Mouse (Mus musculus) kidney, embryonic 16.5 days (tissue): ENCODE results near the gene Fhod1. TPM values are rescaled to one million over a fixed set of nuclear protein-coding genes. Genes with fewer than 3 reads are reported as not detected.
A peak's percentile ranks its signal among the peaks of the same experiment; 100 is the strongest.

Source experiments
- ATAC-seq: fragments of 200-750 bp; cut with Nextera tagmentation; 2 replicates; pipeline ENCODE4 v1.8.0; 2017; ENCODE audit warnings: moderate TSS enrichment; ENCODE audit not compliant: low FRiP score, low TSS enrichment
- H3K27ac ChIP-seq: fragments of 300-500 bp; sonication (generic); 2 replicates; pipeline ENCODE4 v1.5.1; 2014; ENCODE audit warnings: low read length
- H3K27me3 ChIP-seq: fragments of 300-500 bp; sonication (generic); 2 replicates; pipeline ENCODE4 v1.6.1; 2014; ENCODE audit warnings: low read length, control low read depth, mixed read lengths; ENCODE audit not compliant: insufficient read depth
- H3K36me3 ChIP-seq: fragments of 300-500 bp; sonication (generic); 2 replicates; pipeline ENCODE4 v1.6.1; 2014; ENCODE audit warnings: low read length, control low read depth, mixed read lengths; ENCODE audit not compliant: insufficient read depth
- H3K4me1 ChIP-seq: fragments of 300-500 bp; sonication (generic); 2 replicates; pipeline ENCODE4 v1.6.1; 2014; ENCODE audit warnings: low read length, control low read depth, mixed read lengths; ENCODE audit not compliant: insufficient read depth
- H3K4me2 ChIP-seq: fragments of 300-500 bp; sonication (generic); replicated peaks from 2 replicates; pipeline ENCODE4 v1.6.1; 2014; ENCODE audit warnings: low read depth, low read length
- H3K4me3 ChIP-seq: fragments of 300-500 bp; sonication (generic); 2 replicates; pipeline ENCODE4 v1.5.1; 2014; ENCODE audit warnings: mild to moderate bottlenecking, low read length
- H3K9ac ChIP-seq: fragments of 300-500 bp; sonication (generic); replicated peaks from 2 replicates; pipeline ENCODE4 v1.6.1; 2014; ENCODE audit warnings: low read length
- H3K9me3 ChIP-seq: fragments of 300-500 bp; sonication (generic); 2 replicates; pipeline ENCODE4 v1.6.1; 2016; ENCODE audit warnings: low read length, control low read depth
- WGBS: fragments of 180-500 bp; shearing (Covaris S2); extraction: QIAGEN DNeasy Blood & Tissue Kit; methylation state at CpG from one replicate; pipeline ENCODE4 v1.1.7; 2014; 5-methylcytosine and 5-hydroxymethylcytosine counted together
- microRNA counts: library from miRNA; unstranded; fragments of <30 nt; microRNA quantifications from one replicate; lab custom pipeline; 2016
- microRNA-seq: library from miRNA; unstranded; fragments of <30 nt; microRNA quantifications from one replicate; pipeline ENCODE4, GENCODE M21; 2016
- polyA plus RNA-seq: library from polyadenylated mRNA; unstranded; fragments of >200 nt; fragmentation: Nextera tagmentation; extraction: Ambion mirVana; gene quantifications from 2 replicates; pipeline ENCODE4 v1.2.1, GENCODE M21; 2015

Gene Fhod1
- polyA plus RNA-seq, 1 experiment from 2014 or later = 3.7 TPM

DNA sequence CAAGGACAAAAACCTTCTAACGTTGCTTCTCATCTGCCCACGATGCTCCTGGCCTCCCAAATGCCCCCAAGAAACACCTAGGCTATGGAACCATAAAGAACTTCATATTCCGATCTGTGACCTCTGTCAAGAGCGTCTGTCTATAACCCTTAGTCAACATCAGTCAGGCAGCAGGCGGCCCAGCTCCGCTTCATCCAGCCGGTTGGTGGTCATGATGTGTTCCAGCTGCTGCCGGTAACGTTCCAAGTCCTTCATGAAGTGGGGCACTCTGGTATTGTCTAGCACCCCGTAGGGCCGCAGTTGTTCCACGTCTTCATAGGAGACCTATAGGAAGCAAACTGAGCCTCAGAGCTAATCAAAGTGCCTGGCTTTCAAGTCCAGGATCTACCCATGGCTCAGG is 65.9 kb downstream of the Fhod1 start:
- Histone ChIP-seq H3K9ac (no peak overlapping the region), H3K4me3 (no peak overlapping the region), H3K36me3 (peaks cover 8% of the 10 kb centered on the region), H3K4me2 (no peak overlapping the region), H3K27me3 (peaks cover 34% of the 10 kb centered on the region), H3K4me1 (peaks cover 5% of the 10 kb centered on the region; the same call in 1 of the 2 replicates), H3K9me3 (no peaks in the 10 kb centered on the region), H3K27ac (no peak overlapping the region)
- WGBS = 87% methylated on average over 12 of the region's 12 CpGs
- ATAC-seq = no peak

DNA sequence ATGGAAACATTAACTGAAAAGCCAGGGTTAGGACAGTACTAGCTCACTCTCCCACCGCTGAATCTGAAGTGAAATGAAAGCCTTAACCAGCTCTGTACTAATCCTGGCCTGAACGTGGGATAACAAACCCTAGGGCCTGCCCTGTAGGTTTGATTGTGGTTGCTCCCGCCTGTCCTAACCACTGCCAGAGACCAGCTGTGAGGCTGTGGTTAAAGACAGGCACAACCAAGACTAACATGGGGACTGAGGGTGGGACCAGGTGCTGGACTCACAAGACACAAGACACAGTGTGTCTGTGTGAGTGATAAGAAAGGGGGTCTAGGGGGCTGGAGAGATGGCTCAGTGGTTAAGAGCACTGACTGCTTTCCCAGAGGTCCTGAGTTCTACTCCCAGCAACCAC is 67.2 kb downstream of the Fhod1 start:
- WGBS = 81% methylated on average over 3 of the region's 3 CpGs
- no peak for ATAC-seq
- Histone ChIP-seq H3K4me2 (no peak overlapping the region), H3K36me3 (peaks cover 8% of the 10 kb centered on the region), H3K9me3 (no peaks in the 10 kb centered on the region), H3K27me3 (peaks cover 46% of the 10 kb centered on the region), H3K27ac (no peak overlapping the region), H3K4me3 (no peak overlapping the region), H3K9ac (no peak overlapping the region), H3K4me1 (peaks cover 15% of the 10 kb centered on the region)

MicroRNA genes within 50 kb of the gene (microRNA counts, 519-probe panel; counts per million panel counts)
- 2,454 counts per million, percentile 60 among the panel's probes with 10 or more counts for microRNA mmu-miR-328 (lab: Ali Mortazavi, UCI)

Small RNA genes within 50 kb of the gene (microRNA-seq; reads per million reads assigned to microRNA genes)
- gene Gm27320 (not detected), gene Mir328 (195 reads per million, percentile 64 among the genes with 10 or more reads in this experiment)

Other genes starting within 250 kb of the Fhod1 start
- gene Ces4a, start 216.2 kb downstream of the Fhod1 start, polyA plus RNA-seq = not detected in 2 replicates
- 59.9 and 63.5 TPM in 2 replicates for gene Cbfb, start 177.3 kb downstream of the Fhod1 start, polyA plus RNA-seq
- 26.9 and 27.6 TPM in 2 replicates for gene D230025D16Rik, start 122.8 kb downstream of the Fhod1 start, polyA plus RNA-seq
- gene B3gnt9, start 92.8 kb downstream of the Fhod1 start, polyA plus RNA-seq = 10.2 and 11.9 TPM in 2 replicates
- gene Tradd, start 83.3 kb downstream of the Fhod1 start, polyA plus RNA-seq = 23.4 and 26.3 TPM in 2 replicates
- gene Fbxl8, start 83.3 kb downstream of the Fhod1 start, polyA plus RNA-seq = 3.0 and 3.1 TPM in 2 replicates
- gene Hsf4, start 78.2 kb downstream of the Fhod1 start, polyA plus RNA-seq = 0.14 and 0.16 TPM in 2 replicates
- gene Nol3, start 71.8 kb downstream of the Fhod1 start, polyA plus RNA-seq = 1.2 and 1.4 TPM in 2 replicates
- gene 4931428F04Rik, start 58.1 kb downstream of the Fhod1 start, polyA plus RNA-seq = 10.5 and 13.4 TPM in 2 replicates
- 29.5 and 32.1 TPM in 2 replicates for gene Exoc3l, start 51.9 kb downstream of the Fhod1 start, polyA plus RNA-seq
- gene E2f4, start 50.3 kb downstream of the Fhod1 start, polyA plus RNA-seq = 90.1 and 108 TPM in 2 replicates
- gene Elmo3, start 42.4 kb downstream of the Fhod1 start, polyA plus RNA-seq = 13.3 and 13.9 TPM in 2 replicates
- gene Lrrc29, start 21.7 kb downstream of the Fhod1 start, polyA plus RNA-seq = 2.2 and 2.4 TPM in 2 replicates
- gene Tmem208, start 21.6 kb downstream of the Fhod1 start, polyA plus RNA-seq = 120 and 136 TPM in 2 replicates
- gene Slc9a5, start 890 bp upstream of the Fhod1 start, polyA plus RNA-seq = 2.5 and 3.1 TPM in 2 replicates
- 0.32 and 0.37 TPM in 2 replicates for gene Plekhg4, start 25.3 kb upstream of the Fhod1 start, polyA plus RNA-seq
- gene Kctd19, start 65.5 kb upstream of the Fhod1 start, polyA plus RNA-seq = not detected in 2 replicates
- gene Lrrc36, start 65.6 kb upstream of the Fhod1 start, polyA plus RNA-seq = 0.17 and 0.41 TPM in 2 replicates
- gene Tppp3, start 123.6 kb upstream of the Fhod1 start, polyA plus RNA-seq = 22.2 and 24.8 TPM in 2 replicates
- 49.6 and 51.1 TPM in 2 replicates for gene Zdhhc1, start 148.9 kb upstream of the Fhod1 start, polyA plus RNA-seq
- 39.3 and 39.9 TPM in 2 replicates for gene Hsd11b2, start 170.8 kb upstream of the Fhod1 start, polyA plus RNA-seq
- gene Atp6v0d1, start 218.1 kb upstream of the Fhod1 start, polyA plus RNA-seq = 106 and 111 TPM in 2 replicates